7 mouse cellular contexts compared by ENCODE assay signal in the genomic region with DNA sequence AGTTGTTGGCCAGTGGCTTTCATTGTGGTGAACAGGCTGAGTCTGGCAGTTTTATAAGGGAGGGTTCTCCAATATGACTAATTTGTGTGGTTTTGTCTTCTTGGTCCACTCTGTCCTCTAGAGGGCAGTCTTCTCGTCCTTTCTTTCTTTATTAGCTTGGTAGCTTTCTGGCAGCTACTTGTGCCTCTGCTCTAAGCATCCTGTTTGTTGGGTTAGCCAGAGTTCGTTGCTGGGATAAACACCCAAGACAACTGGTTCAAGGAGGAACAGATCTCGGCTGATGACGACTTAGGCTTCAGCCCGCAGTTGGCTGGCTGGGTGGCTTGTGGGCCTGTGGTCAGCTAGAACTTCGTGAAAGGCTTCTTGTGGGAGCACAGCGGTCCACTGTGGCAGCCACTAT. TPM values are rescaled to one million over a fixed set of nuclear protein-coding genes. Genes with fewer than 3 reads are reported as not detected.
A peak's percentile ranks its signal among the peaks of the same experiment; 100 is the strongest.
DNase-seq lines count a peak whose midpoint lies in the region; ATAC-seq and TF ChIP-seq lines count a peak whose summit lies in the region.

No protein-coding gene starts in this region.

- ATAC-seq in lung, postnatal 0 days: peak; percentile 72
- ATAC-seq in frontal cortex, adult (ENCODE audit: low TSS enrichment): no peak

- 37% methylated on average over 7 of the region's 7 CpGs for WGBS in lung, postnatal 0 days

- no peak overlapping the region for H3K27ac ChIP-seq in ES-E14 (ENCODE audit: insufficient read depth, low read depth, low read length, poor library complexity, severe bottlenecking)
- H3K27ac ChIP-seq in lung, postnatal 0 days (ENCODE audit: low read length): no peak overlapping the region

- peak; percentile 54 for DNase-seq in layer of hippocampus, adult 11-12 months (ENCODE audit: low spot score)
- no peak for DNase-seq in layer of hippocampus, postnatal 25 days (ENCODE audit: extremely low spot score in 1 of 2, low spot score in 1 of 2)
- peak; percentile 62 for DNase-seq in ES-E14 (ENCODE audit: low read depth, low spot score)
- DNase-seq in brain, embryonic 14.5 days (ENCODE audit: low read depth): peak; percentile 69
- DNase-seq in heart, adult 8-10 months (ENCODE audit: low spot score): peak; percentile 66
- DNase-seq in lung, postnatal 0 days (ENCODE audit: low spot score): peak; percentile 86

- no peaks in the 10 kb centered on the region for H3K27me3 ChIP-seq in lung, postnatal 0 days (replicated peaks; ENCODE audit: insufficient read depth, low read length)

- H3K4me1 ChIP-seq in ES-E14 (ENCODE audit: control insufficient read depth in 2 of 2, insufficient read depth in 2 of 2, low read length in 2 of 2, poor library complexity in 1 of 2): no peaks in the 10 kb centered on the region
- H3K4me1 ChIP-seq in lung, postnatal 0 days (ENCODE audit: insufficient read depth, low read depth, low read length): no peaks in the 10 kb centered on the region

- no peak overlapping the region for H3K9ac ChIP-seq in ES-E14 (ENCODE audit: insufficient read depth, low read depth, low read length, poor library complexity, severe bottlenecking)
- no peak overlapping the region for H3K9ac ChIP-seq in lung, postnatal 0 days (replicated peaks; ENCODE audit: low read depth)

- TF ChIP-seq POLR2A in brain, embryonic 14.5 days (IDR thresholded peaks at IDR 0.05; ENCODE audit: borderline replicate concordance, extremely low read depth, insufficient read depth, insufficient read length, poor library complexity, severe bottlenecking): no peak

- H3K36me3 ChIP-seq in ES-E14 (ENCODE audit: control insufficient read depth, insufficient read depth, low read length, poor library complexity, severe bottlenecking): no peaks in the 10 kb centered on the region
- no peaks in the 10 kb centered on the region for H3K36me3 ChIP-seq in lung, postnatal 0 days (ENCODE audit: insufficient read depth, low read length)

- no peaks in the 10 kb centered on the region for H3K9me3 ChIP-seq in ES-E14 (ENCODE audit: control insufficient read depth, insufficient read depth, low read depth, low read length)
- H3K9me3 ChIP-seq in lung, postnatal 0 days (ENCODE audit: low read length): no peaks in the 10 kb centered on the region

- TF ChIP-seq EP300 in lung, postnatal 0 days (IDR thresholded peaks at IDR 0.05): no peak

- TF ChIP-seq CTCF in brain, embryonic 14.5 days (IDR thresholded peaks at IDR 0.05; ENCODE audit: borderline replicate concordance, extremely low read depth, insufficient read depth, insufficient read length): peak; percentile 43; the same call in 1 of the 2 replicates
- TF ChIP-seq CTCF in lung, postnatal 0 days (IDR thresholded peaks at IDR 0.05): peak; percentile 64

- H3K4me2 ChIP-seq in lung, postnatal 0 days (replicated peaks; ENCODE audit: low read depth, low read length): no peak overlapping the region

- in situ Hi-C loops in ES-E14 (cut with MboI; ENCODE audit: low sequenced_read_pairs in 2 of 2, unreplicated experiment in 2 of 2): no loop called here

- no peak overlapping the region for H3K4me3 ChIP-seq in ES-E14 (ENCODE audit: insufficient read depth in 1 of 2, low read depth in 1 of 2, low read length in 2 of 2, poor library complexity in 1 of 2, severe bottlenecking in 1 of 2)
- no peak overlapping the region for H3K4me3 ChIP-seq in lung, postnatal 0 days (ENCODE audit: low read depth, low read length)

TF ChIP-seq in ES-E14, 5 proteins besides CTCF, POLR2A, EP300 and RAD21:
- TF ChIP-seq ZC3H11A (IDR thresholded peaks at IDR 0.05; ENCODE audit: borderline replicate concordance, low read depth, low read length) (no peak), HCFC1 (IDR thresholded peaks at IDR 0.05; ENCODE audit: borderline replicate concordance, insufficient read depth, low read length) (no peak), ZNF384 (IDR thresholded peaks at IDR 0.05; ENCODE audit: low read depth, low read length) (no peak), MAFK (IDR thresholded peaks at IDR 0.05; ENCODE audit: insufficient read depth, low read depth, low read length) (no peak), CHD2 (IDR thresholded peaks at IDR 0.05; ENCODE audit: low read depth, low read length) (no peak)
TF ChIP-seq in ES-E14: peak in this region for 0.

RNA-seq across cellular contexts. Expression of a gene that starts 31.0 kb away (rescaled TPM):
- 10 to 100 TPM; 35.5 to 38.1 TPM for total RNA-seq in layer of hippocampus, postnatal 25 days (2021)
- 40.5 and 53.7 TPM in 2 replicates for total RNA-seq in ES-E14 (2012; rRNA removed)
- 18.5 and 23.9 TPM in 2 replicates for polyA plus RNA-seq in brain, embryonic 14.5 days (2012; rRNA removed)
- total RNA-seq in heart, adult 8-10 months (2022): 10 to 100 TPM; 21.0 to 25.0 (median 22.0) TPM
- 20.4 and 22.8 TPM in 2 replicates for polyA plus RNA-seq in lung, postnatal 0 days (2015; fragmentation: Nextera tagmentation; extraction: Ambion mirVana)

RNA-seq across cellular contexts. Expression of a gene that starts 32.6 kb away (rescaled TPM):
- total RNA-seq in layer of hippocampus, postnatal 25 days (2021): 100 to 1,000 TPM; 186 to 205 TPM
- 1.7 and 2.5 TPM in 2 replicates for total RNA-seq in ES-E14 (2012; rRNA removed)
- polyA plus RNA-seq in brain, embryonic 14.5 days (2012; rRNA removed): 48.4 and 64.1 TPM in 2 replicates
- total RNA-seq in heart, adult 8-10 months (2022): 1 to 10 TPM; 4.4 to 6.8 (median 6.0) TPM
- 0.78 and 1.8 TPM in 2 replicates for polyA plus RNA-seq in lung, postnatal 0 days (2015; fragmentation: Nextera tagmentation; extraction: Ambion mirVana)

Comparison
In these comparisons a context has a peak if more than half of its experiments do, and no peak if none do; other contexts are left out.
1. DNase-seq: peak in layer of hippocampus, adult 11-12 months (single experiment), ES-E14 (single experiment), brain, embryonic 14.5 days (single experiment), heart, adult 8-10 months (single experiment) and lung, postnatal 0 days (single experiment); none in layer of hippocampus, postnatal 25 days (0 of 2).
2. RNA of a gene that starts 32.6 kb away (total RNA-seq): 186 to 205 TPM in layer of hippocampus, postnatal 25 days; 4.4 to 6.8 TPM in heart, adult 8-10 months and 1.7 to 2.5 TPM in ES-E14; every median in the first group is over 10 times any median in the second.